Mouse (Mus musculus): ENCODE data around the gene Myh7. TPM values are rescaled to one million over a fixed set of nuclear protein-coding genes. Genes with fewer than 3 reads are reported as not detected.

The Myh7 gene
- polyA plus RNA-seq, 1 experiment = 1.9 TPM

GRCm38 (mm10) chr14:54941024-54941978 lies 53.1 kb downstream of the Myh7 start:
- Histone ChIP-seq H3K4me1 (ENCODE audit: control insufficient read depth, insufficient read depth, low read length) (no peaks in the 10 kb centered on the region), H3K4me3 (ENCODE audit: control insufficient read depth, low read depth, low read length) (no peak overlapping the region), H3K27me3 (ENCODE audit: control insufficient read depth, insufficient read depth, low read length) (no peaks in the 10 kb centered on the region)

DNA sequence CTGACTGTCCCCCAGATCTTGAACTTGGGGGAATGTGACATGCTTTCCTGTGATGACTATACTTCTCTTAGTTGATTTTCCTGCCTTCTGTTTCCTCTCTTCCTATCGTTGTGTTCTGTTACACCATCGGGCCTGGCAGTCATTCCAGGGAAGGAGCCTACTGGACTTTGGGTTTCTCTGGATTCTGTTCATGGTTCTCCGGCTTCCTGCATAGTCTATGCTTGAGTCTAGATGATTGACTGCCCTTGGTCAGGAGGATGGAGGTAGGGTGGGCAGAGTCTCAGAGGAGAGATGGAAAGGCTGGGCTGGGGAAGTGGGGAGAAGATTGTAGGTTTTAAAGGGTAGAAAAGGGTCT lies 54.3 kb downstream of the Myh7 start:
- H3K4me1 ChIP-seq (ENCODE audit: control insufficient read depth, insufficient read depth, low read length) = no peaks in the 10 kb centered on the region
- H3K36me3 ChIP-seq (ENCODE audit: control insufficient read depth, insufficient read depth, low read length) = no peaks in the 10 kb centered on the region
- H3K27ac ChIP-seq (ENCODE audit: control insufficient read depth, insufficient read depth, low read depth, low read length) = no peak overlapping the region
- no peak overlapping the region for H3K4me3 ChIP-seq (ENCODE audit: control insufficient read depth, low read depth, low read length)
- no peaks in the 10 kb centered on the region for H3K27me3 ChIP-seq (ENCODE audit: control insufficient read depth, insufficient read depth, low read length)
- TF ChIP-seq POLR2A (IDR thresholded peaks at IDR 0.05; ENCODE audit: control insufficient read depth, low read depth, low read length) (no peak), CTCF (IDR thresholded peaks at IDR 0.05; ENCODE audit: control insufficient read depth, insufficient read depth, insufficient replicate concordance, low read depth, low read length) (no peak)

More at GRCm38 (mm10) chr14:54941024-54941978, 53.1 kb downstream of the Myh7 start:
- H3K27ac ChIP-seq (ENCODE audit: control insufficient read depth, insufficient read depth, low read depth, low read length) = no peak overlapping the region
- TF ChIP-seq CTCF (IDR thresholded peaks at IDR 0.05; ENCODE audit: control insufficient read depth, insufficient read depth, insufficient replicate concordance, low read depth, low read length) (no peak), POLR2A (IDR thresholded peaks at IDR 0.05; ENCODE audit: control insufficient read depth, low read depth, low read length) (no peak)
- H3K36me3 ChIP-seq (ENCODE audit: control insufficient read depth, insufficient read depth, low read length) = no peaks in the 10 kb centered on the region

- Histone ChIP-seq H3K36me3 (ENCODE audit: control insufficient read depth, insufficient read depth, low read length) (no peaks in the 10 kb centered on the region), H3K4me1 (ENCODE audit: control insufficient read depth, insufficient read depth, low read length) (no peaks in the 10 kb centered on the region), H3K27me3 (ENCODE audit: control insufficient read depth, insufficient read depth, low read length) (no peaks in the 10 kb centered on the region), H3K27ac (ENCODE audit: control insufficient read depth, insufficient read depth, low read depth, low read length) (no peak overlapping the region), H3K4me3 (ENCODE audit: control insufficient read depth, low read depth, low read length) (no peak overlapping the region)
- TF ChIP-seq CTCF (IDR thresholded peaks at IDR 0.05; ENCODE audit: control insufficient read depth, insufficient read depth, insufficient replicate concordance, low read depth, low read length) = peak; percentile 67; the same call in 1 of the 2 replicates
- no peak for TF ChIP-seq POLR2A (IDR thresholded peaks at IDR 0.05; ENCODE audit: control insufficient read depth, low read depth, low read length)
Observed at GRCm38 (mm10) chr14:54939434-54940175, 54.8 kb downstream of the Myh7 start.

DNA sequence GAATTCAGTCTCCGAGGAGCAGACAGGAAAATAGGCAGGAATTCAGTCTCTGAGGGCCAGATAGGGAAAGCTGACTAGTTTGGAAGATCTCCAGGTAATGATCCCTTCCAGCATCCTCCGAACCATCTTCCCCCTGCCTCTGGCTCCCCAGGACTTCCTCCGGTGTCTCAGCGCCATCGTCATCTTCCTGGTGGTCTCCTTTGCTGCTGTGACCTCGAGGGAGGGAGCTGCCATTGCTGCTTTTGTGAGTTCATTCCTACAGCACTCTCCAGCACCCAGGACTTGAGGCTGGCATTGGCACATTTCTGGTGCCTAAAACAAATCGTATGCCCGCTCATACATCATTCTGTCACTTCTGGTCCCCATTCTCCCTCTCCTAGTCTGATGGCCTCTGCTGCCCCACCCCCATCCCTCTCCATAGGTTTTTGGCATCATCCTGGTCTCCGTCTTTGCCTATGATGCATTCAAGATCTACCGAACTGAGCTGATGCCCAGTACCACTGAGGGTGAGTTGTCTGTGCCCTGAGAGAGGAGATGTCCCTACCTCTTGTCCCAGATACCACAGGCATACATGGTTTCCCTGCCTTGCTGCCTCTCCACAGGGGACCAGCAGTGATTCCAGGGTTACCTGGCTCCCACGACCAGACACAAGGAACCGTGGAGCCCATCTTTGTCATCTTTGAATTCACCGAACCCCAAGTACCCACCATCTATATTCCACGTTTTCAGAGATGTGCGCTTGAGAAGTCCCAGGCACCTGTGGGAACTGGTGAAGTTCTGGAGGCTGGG lies 55.8 kb downstream of the Myh7 start:
- H3K4me3 ChIP-seq (ENCODE audit: control insufficient read depth, low read depth, low read length) = no peak overlapping the region
- no peaks in the 10 kb centered on the region for H3K36me3 ChIP-seq (ENCODE audit: control insufficient read depth, insufficient read depth, low read length)
- H3K4me1 ChIP-seq (ENCODE audit: control insufficient read depth, insufficient read depth, low read length) = no peaks in the 10 kb centered on the region
- H3K27ac ChIP-seq (ENCODE audit: control insufficient read depth, insufficient read depth, low read depth, low read length) = no peak overlapping the region
- no peaks in the 10 kb centered on the region for H3K27me3 ChIP-seq (ENCODE audit: control insufficient read depth, insufficient read depth, low read length)
- TF ChIP-seq CTCF (IDR thresholded peaks at IDR 0.05; ENCODE audit: control insufficient read depth, insufficient read depth, insufficient replicate concordance, low read depth, low read length) (no peak), POLR2A (IDR thresholded peaks at IDR 0.05; ENCODE audit: control insufficient read depth, low read depth, low read length) (no peak)

- no peak for TF ChIP-seq POLR2A (IDR thresholded peaks at IDR 0.05; ENCODE audit: control insufficient read depth, low read depth, low read length)
- TF ChIP-seq CTCF (IDR thresholded peaks at IDR 0.05; ENCODE audit: control insufficient read depth, insufficient read depth, insufficient replicate concordance, low read depth, low read length) = no peak
- H3K27me3 ChIP-seq (ENCODE audit: control insufficient read depth, insufficient read depth, low read length) = no peaks in the 10 kb centered on the region
- no peak overlapping the region for H3K27ac ChIP-seq (ENCODE audit: control insufficient read depth, insufficient read depth, low read depth, low read length)
- no peak overlapping the region for H3K4me3 ChIP-seq (ENCODE audit: control insufficient read depth, low read depth, low read length)
- H3K4me1 ChIP-seq (ENCODE audit: control insufficient read depth, insufficient read depth, low read length) = no peaks in the 10 kb centered on the region
- H3K36me3 ChIP-seq (ENCODE audit: control insufficient read depth, insufficient read depth, low read length) = no peaks in the 10 kb centered on the region
Observed at GRCm38 (mm10) chr14:54937361-54938182, 56.9 kb downstream of the Myh7 start.

DNA sequence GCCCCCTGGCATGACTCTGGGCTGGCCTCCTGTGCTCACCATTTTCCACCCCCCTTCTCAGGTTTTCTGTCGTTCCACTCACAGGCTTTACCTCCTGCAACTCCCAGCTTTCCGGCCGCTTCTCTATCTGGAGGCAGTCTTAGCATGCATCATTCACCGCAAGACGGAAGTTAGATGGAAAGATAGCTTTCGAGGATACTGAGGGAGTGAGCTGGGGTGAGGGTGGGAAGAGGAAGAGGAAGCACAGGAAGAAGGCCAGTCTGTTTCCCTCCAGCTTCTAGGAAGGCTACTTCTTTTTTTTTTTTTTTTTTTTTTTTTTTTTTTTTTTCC lies 57.6 kb downstream of the Myh7 start:
- H3K27me3 ChIP-seq (ENCODE audit: control insufficient read depth, insufficient read depth, low read length) = no peaks in the 10 kb centered on the region
- TF ChIP-seq CTCF (IDR thresholded peaks at IDR 0.05; ENCODE audit: control insufficient read depth, insufficient read depth, insufficient replicate concordance, low read depth, low read length) = no peak
- TF ChIP-seq POLR2A (IDR thresholded peaks at IDR 0.05; ENCODE audit: control insufficient read depth, low read depth, low read length) = no peak
- no peak overlapping the region for H3K4me3 ChIP-seq (ENCODE audit: control insufficient read depth, low read depth, low read length)
- no peaks in the 10 kb centered on the region for H3K4me1 ChIP-seq (ENCODE audit: control insufficient read depth, insufficient read depth, low read length)
- no peak overlapping the region for H3K27ac ChIP-seq (ENCODE audit: control insufficient read depth, insufficient read depth, low read depth, low read length)
- H3K36me3 ChIP-seq (ENCODE audit: control insufficient read depth, insufficient read depth, low read length) = no peaks in the 10 kb centered on the region

All from testis, adult 2 months (tissue).